Mouse (Mus musculus) ES-E14 (cell line): ENCODE measurements around the gene Pop5.

Source experiments
- CHD2 ChIP-seq: IDR thresholded peaks from 2 replicates; pipeline ENCODE4 v1.6.1; 2014; ENCODE audit warnings: mild to moderate bottlenecking, low read depth, low read length, inconsistent platforms
- HCFC1 ChIP-seq: IDR thresholded peaks from 2 replicates; pipeline ENCODE4 v1.6.1; 2012; ENCODE audit warnings: low read length, inconsistent platforms, borderline replicate concordance; ENCODE audit not compliant: insufficient read depth
- MAFK ChIP-seq: IDR thresholded peaks from 2 replicates; pipeline ENCODE4 v1.6.1; 2014; ENCODE audit warnings: mild to moderate bottlenecking, low read depth, low read length, inconsistent platforms; ENCODE audit not compliant: insufficient read depth
- ZNF384 ChIP-seq: IDR thresholded peaks from 2 replicates; pipeline ENCODE4 v1.6.1; 2012; ENCODE audit warnings: low read depth, low read length, inconsistent platforms

DNA sequence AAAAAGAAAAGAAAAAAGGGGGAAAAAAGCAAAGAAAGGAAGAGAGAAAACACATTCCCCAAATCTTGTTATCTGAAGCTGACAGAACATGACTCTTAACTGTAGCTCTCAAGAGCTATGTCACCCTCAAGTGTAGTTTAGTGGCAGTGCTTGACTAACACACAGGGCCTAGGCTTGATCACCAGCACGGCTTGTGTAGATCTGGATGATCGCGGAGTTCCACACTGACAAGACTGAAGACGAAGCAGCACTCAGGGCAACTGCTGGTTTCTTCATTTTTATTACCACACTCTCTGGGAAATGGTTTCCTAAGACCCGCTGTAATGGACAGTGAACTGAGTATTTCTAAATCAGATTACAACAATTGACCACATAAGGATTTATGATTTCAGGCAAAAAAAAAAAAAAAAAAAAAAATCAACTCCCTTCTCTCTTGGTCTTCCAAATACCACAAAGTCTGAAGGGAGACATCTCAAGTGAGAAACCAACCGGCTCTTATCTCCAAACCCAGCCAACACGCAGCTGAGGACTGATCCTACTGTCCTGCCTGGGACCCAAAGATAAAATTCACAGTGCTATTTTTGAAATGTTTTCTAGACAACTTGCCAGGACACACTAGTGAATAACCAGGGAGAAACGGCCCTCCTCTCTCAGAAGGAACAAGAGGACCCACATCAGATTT, 31.3 kb downstream of the Pop5 start:
- no peak for TF ChIP-seq HCFC1
- TF ChIP-seq CHD2, result no peak
- TF ChIP-seq ZNF384, result no peak
- no peak for TF ChIP-seq MAFK
